Mouse (Mus musculus) G1E (cell line): ENCODE measurements around the gene Erf.

Experiments
- CTCF ChIP-seq: IDR thresholded peaks from 2 replicates; pipeline ENCODE4 v1.5.1; 2012; ENCODE audit warnings: low read depth, low read length, inconsistent platforms, mixed read lengths
- GATA1 ChIP-seq: IDR thresholded peaks from 2 replicates; pipeline ENCODE4 v1.6.1; 2012; ENCODE audit warnings: borderline replicate concordance, low read length, inconsistent platforms, mixed read lengths
- POLR2AphosphoS5 ChIP-seq: IDR thresholded peaks from 2 replicates; pipeline ENCODE4 v1.6.1; 2012; ENCODE audit warnings: low read depth, low read length, inconsistent platforms; ENCODE audit not compliant: insufficient replicate concordance
- TAL1 ChIP-seq: conservative IDR thresholded peaks from 2 replicates; pipeline ENCODE4 v1.6.1; 2012; ENCODE audit warnings: low read depth, low read length, inconsistent platforms, mixed read lengths

DNA sequence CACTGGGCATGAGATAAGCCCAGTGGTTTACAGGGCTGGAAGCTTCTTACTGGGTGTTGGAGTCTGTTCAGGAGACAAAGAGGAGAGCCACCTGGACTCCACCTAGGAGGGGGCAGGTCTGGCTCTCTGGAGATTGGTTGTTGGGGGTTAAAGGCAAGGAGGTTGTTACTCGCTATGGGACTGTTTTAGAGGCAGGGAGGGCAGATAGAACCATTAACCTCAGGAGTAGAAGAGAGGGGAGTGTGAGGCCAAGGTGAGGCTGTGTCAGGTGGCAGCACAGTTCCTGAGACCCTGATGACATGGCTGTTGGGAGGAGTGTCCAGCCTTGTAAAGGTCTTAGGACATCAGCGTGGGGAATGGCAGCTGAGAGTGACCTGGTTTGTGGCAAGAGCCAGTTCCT is 33.6 kb upstream of the Erf start:
- no peak for TF ChIP-seq CTCF
- TF ChIP-seq GATA1: no peak
- no peak for TF ChIP-seq POLR2AphosphoS5
- no peak for TF ChIP-seq TAL1
